Mouse (Mus musculus): ENCODE measurements around the gene Gdap1l1. TPM values are rescaled to one million over a fixed set of nuclear protein-coding genes. Genes with fewer than 3 reads are reported as not detected.

Gene Gdap1l1
- polyA plus RNA-seq, 1 experiment from 2014 or later = 0.21 TPM

Other genes starting within 250 kb of the Gdap1l1 start
- 0.46 and 0.69 TPM in 2 replicates for gene Tox2, start 235.4 kb upstream of the Gdap1l1 start, polyA plus RNA-seq (2015; fragmentation: Nextera tagmentation; extraction: Ambion mirVana)
- 0.21 and 0.23 TPM in 2 replicates for gene Jph2, start 40.5 kb upstream of the Gdap1l1 start, polyA plus RNA-seq (2015; fragmentation: Nextera tagmentation; extraction: Ambion mirVana)
- gene Oser1, start 13.8 kb upstream of the Gdap1l1 start, polyA plus RNA-seq (2015; fragmentation: Nextera tagmentation; extraction: Ambion mirVana) = 36.7 and 37.1 TPM in 2 replicates
- 3.8 and 4.6 TPM in 2 replicates for gene Fitm2, start 34.2 kb downstream of the Gdap1l1 start, polyA plus RNA-seq (2015; fragmentation: Nextera tagmentation; extraction: Ambion mirVana)
- gene R3hdml, start 53.8 kb downstream of the Gdap1l1 start, polyA plus RNA-seq (2015; fragmentation: Nextera tagmentation; extraction: Ambion mirVana) = not detected in 2 replicates
- gene Hnf4a, start 68.3 kb downstream of the Gdap1l1 start, polyA plus RNA-seq (2015; fragmentation: Nextera tagmentation; extraction: Ambion mirVana) = 17.0 and 19.0 TPM in 2 replicates
- 8.5 and 10.4 TPM in 2 replicates for gene Ttpal, start 163.8 kb downstream of the Gdap1l1 start, polyA plus RNA-seq (2015; fragmentation: Nextera tagmentation; extraction: Ambion mirVana)
- 126 and 129 TPM in 2 replicates for gene Serinc3, start 206.7 kb downstream of the Gdap1l1 start, polyA plus RNA-seq (2015; fragmentation: Nextera tagmentation; extraction: Ambion mirVana)
- gene Pkig, start 219.9 kb downstream of the Gdap1l1 start, polyA plus RNA-seq (2015; fragmentation: Nextera tagmentation; extraction: Ambion mirVana) = 93.3 and 95.5 TPM in 2 replicates